Mouse (Mus musculus) heart, embryonic 10.5 days (tissue): ENCODE data around the gene Ppp1r9b. TPM values are rescaled to one million over a fixed set of nuclear protein-coding genes. Genes with fewer than 3 reads are reported as not detected.

ENCODE experiments used
- DNase-seq: peaks from one replicate; pipeline ENCODE4 v3.0.0-alpha.2; 2017; ENCODE audit warnings: low spot score
- H3K27ac ChIP-seq: fragments of 300-500 bp; sonication (generic); 2 replicates; pipeline ENCODE4 v1.5.1; 2016; ENCODE audit warnings: mild to moderate bottlenecking
- H3K27me3 ChIP-seq: fragments of 300-500 bp; sonication (generic); 2 replicates; pipeline ENCODE4 v1.6.1; 2016; ENCODE audit warnings: mild to moderate bottlenecking; ENCODE audit not compliant: poor library complexity, insufficient read depth, severe bottlenecking
- H3K36me3 ChIP-seq: fragments of 300-500 bp; sonication (generic); 2 replicates; pipeline ENCODE4 v1.6.1; 2016; ENCODE audit warnings: mild to moderate bottlenecking, moderate library complexity
- H3K4me1 ChIP-seq: fragments of 300-500 bp; sonication (generic); 2 replicates; pipeline ENCODE4 v1.6.1; 2016; ENCODE audit warnings: mild to moderate bottlenecking
- H3K4me3 ChIP-seq: fragments of 300-500 bp; sonication (generic); 2 replicates; pipeline ENCODE4 v1.5.1; 2016; ENCODE audit warnings: mild to moderate bottlenecking, moderate library complexity
- H3K9me3 ChIP-seq: fragments of 300-500 bp; sonication (generic); 2 replicates; pipeline ENCODE4 v1.6.1; 2016; ENCODE audit warnings: mild to moderate bottlenecking, moderate library complexity
- WGBS: fragments of 180-500 bp; shearing (Covaris S2); methylation state at CpG from one replicate; pipeline ENCODE4 v1.1.7; 2016; 5-methylcytosine and 5-hydroxymethylcytosine counted together
- polyA plus RNA-seq: library from polyadenylated mRNA; unstranded; fragments of >200 nt; fragmentation: Nextera tagmentation; extraction: Ambion mirVana; gene quantifications from 2 replicates; pipeline ENCODE4 v1.2.1, GENCODE M21; 2016

Ppp1r9b gene
- polyA plus RNA-seq, 1 experiment from 2014 or later = 12.5 TPM

DNA sequence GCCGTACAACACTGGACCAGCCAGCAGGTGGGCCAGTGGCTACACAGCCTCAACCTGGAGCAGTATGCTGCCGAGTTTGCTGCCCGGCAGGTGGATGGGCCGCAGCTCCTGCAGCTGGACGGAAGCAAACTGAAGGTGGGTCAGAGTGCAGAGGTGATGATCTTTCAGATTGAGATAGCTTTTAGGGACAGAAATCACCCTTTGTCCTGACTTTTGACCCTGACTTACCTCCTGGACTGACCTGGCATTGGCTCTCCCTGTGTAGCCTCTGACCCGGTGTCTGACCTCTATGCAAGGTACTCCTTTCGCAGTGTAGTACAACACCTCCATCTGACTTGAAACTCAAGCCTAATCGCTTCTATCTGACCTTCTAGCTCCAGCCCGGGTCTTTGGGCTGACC is 32.6 kb downstream of the Ppp1r9b start:
- Histone ChIP-seq H3K9me3 (no peaks in the 10 kb centered on the region), H3K27me3 (peaks cover 55% of the 10 kb centered on the region), H3K4me1 (peaks cover 21% of the 10 kb centered on the region), H3K4me3 (no peak overlapping the region), H3K36me3 (peaks cover 88% of the 10 kb centered on the region), H3K27ac (no peak overlapping the region)
- WGBS = 95% methylated on average over 9 of the region's 9 CpGs
- no peak for DNase-seq

DNA sequence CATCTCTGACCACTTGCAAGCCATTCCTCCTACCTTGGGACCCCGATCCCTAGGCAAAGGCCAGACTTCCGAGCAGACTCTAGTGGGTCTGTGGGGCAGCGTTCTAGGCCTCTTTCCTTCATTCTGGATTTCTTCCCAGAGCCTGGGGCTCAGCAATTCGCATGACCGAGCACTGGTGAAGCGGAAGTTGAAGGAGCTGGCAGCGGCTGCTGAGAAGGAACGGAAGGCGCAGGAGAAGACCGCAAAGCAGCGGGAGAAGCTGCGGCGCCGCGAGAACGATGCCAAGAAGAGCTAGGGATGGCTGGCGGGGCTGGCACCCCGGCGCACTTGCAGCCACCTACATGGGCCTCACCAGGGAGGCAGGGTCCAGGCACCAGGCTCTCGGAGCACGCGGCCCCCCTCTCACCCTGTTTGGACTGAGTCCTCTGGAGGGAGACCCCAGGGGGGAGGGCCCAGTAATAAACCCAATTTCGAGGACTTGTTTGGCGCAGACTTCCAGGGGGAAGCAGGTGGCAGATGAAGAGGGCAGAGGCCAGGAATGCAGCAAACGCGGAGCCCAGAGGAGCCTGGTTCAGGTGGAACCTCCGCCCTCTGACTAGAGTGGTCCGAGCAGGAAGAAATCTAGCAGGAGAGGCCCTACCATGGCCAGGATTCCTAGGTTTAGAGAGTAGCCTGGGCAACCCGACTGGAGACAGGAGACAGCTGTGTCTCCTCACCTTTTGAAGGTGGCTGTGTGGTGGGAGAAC is 33.8 kb downstream of the Ppp1r9b start:
- Histone ChIP-seq H3K27me3 (peaks cover 48% of the 10 kb centered on the region), H3K36me3 (peaks cover 86% of the 10 kb centered on the region), H3K9me3 (no peaks in the 10 kb centered on the region), H3K27ac (no peak overlapping the region), H3K4me1 (peaks cover 27% of the 10 kb centered on the region), H3K4me3 (no peak overlapping the region)
- DNase-seq = no peak
- WGBS = 73% methylated on average over 29 of the region's 29 CpGs

DNA sequence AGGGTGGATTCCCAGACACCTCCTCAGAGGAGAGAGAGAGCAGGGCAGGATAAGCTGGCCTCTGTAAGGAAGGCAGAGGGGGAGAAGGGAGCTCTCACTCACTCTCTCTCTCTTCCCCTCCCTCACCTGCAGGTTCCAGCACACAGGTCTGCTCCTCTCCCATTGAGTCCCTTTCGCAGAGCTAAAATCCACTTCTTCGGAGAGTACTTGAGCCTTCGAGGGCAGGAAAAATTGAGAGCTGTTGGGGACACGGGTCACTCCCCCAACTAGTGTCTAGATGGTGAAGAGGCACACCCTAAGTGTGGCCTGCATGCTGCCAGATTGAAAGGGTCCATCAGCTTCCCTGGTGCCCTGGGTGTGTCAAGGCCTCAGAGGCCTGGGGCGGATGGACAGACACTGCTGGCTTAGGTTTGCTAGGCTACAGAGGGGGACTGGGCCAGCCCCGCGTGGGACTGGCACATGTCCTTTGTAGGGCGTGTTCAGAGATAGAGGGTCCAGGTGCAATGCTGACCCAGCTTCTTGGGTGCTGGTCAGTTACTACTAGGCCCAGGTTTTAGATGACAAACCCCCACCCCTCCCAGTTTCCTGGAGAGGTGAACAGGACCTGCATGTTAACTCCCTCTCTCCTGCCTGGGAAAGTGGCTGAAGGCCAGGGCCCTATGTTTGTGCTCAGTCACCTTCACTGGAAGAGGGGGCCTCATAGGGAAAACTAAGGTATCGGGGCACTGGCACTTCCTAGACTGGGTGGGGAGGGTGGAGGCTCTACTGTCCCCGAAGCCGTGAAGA is 34.6 kb downstream of the Ppp1r9b start:
- DNase-seq = no peak
- WGBS = 86% methylated on average over 11 of the region's 11 CpGs
- Histone ChIP-seq H3K27ac (no peak overlapping the region), H3K27me3 (peaks cover 40% of the 10 kb centered on the region), H3K4me3 (no peak overlapping the region), H3K36me3 (peaks cover 82% of the 10 kb centered on the region), H3K4me1 (peaks cover 23% of the 10 kb centered on the region), H3K9me3 (no peaks in the 10 kb centered on the region)

DNA sequence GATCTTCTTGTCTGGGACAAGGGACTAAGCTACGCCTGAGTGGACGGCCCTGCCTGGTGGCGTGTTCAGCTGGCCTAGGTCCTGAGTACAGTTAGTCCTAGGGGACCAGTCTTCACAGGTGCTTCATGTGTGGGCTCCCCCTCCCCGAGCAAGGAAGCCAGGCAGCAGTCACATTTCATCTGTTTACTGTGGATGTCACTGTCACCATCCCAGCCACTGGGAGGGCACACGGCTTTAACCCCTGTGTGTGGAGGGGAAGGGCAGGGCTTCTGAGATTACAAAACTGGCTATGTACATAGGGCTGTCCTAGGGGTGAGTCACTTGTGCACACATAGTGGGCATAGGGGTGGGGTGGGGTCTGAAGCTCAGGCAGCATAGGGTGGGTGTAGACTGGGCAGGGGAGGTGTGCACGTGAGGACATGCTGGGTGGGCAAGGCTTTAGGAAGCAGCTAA is 35.3 kb downstream of the Ppp1r9b start:
- no peak overlapping the region for H3K4me3 ChIP-seq
- no peak for DNase-seq
- 79% methylated on average over 6 of the region's 6 CpGs for WGBS
- no peaks in the 10 kb centered on the region for H3K9me3 ChIP-seq
- peaks cover 23% of the 10 kb centered on the region for H3K4me1 ChIP-seq
- H3K27ac ChIP-seq = no peak overlapping the region
- peaks cover 34% of the 10 kb centered on the region for H3K27me3 ChIP-seq
- peaks cover 75% of the 10 kb centered on the region for H3K36me3 ChIP-seq

DNA sequence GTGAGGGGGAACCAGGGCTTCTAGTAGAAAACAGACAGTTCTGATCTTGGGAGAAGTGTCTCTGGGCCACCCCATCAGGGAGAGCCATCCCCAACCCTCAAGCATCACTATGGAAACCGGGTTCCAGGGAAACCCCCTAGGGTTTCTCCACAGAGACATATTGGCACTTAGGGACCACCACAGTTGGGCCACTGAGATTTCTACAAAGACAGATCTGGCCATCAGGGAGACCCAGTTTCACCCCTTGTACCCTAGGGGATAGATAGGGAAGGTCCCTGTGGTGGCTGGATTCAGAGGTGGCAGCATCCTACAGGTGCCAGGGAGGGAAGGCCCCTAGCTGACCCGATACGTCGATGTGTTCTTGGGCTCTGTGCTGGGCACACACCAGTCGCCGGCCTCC is 36.0 kb downstream of the Ppp1r9b start:
- H3K4me1 ChIP-seq = peaks cover 23% of the 10 kb centered on the region
- H3K27ac ChIP-seq = no peak overlapping the region
- no peak for DNase-seq
- H3K27me3 ChIP-seq = peaks cover 31% of the 10 kb centered on the region
- H3K36me3 ChIP-seq = peaks cover 72% of the 10 kb centered on the region
- no peak overlapping the region for H3K4me3 ChIP-seq
- 72% methylated on average over 6 of the region's 6 CpGs for WGBS
- H3K9me3 ChIP-seq = no peaks in the 10 kb centered on the region

DNA sequence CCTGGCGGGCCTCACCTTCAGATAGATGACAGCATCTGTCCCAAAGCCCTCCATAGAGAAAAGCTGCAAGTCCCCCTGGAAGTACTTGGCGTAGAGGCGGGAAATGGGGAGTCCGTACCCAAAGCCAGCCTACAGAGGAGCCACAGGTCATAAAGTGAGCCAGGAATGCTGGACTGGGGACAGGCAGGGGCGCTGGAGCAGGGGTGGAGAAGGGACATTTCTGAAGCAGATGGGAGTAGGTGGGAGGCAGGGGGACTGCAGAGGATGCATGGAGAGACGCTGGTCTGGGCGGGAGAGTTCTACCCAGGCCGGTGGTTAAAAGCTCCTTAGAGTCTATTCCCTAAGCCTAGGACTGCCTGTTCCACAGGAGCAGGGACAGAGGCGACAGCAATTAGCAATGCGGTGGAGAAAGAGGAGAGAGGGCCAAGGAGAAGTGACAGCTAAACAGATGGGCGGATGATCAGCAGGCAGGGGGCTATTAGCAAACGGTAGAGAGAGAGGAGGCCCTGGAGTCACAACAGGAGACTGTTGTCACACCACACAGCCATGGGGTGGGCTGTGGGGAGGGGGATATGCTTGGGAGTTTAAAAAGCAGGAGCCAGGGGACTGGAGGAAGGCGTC is 37.1 kb downstream of the Ppp1r9b start:
- WGBS = 27% methylated on average over 13 of the region's 13 CpGs
- H3K27me3 ChIP-seq = peaks cover 41% of the 10 kb centered on the region

DNA sequence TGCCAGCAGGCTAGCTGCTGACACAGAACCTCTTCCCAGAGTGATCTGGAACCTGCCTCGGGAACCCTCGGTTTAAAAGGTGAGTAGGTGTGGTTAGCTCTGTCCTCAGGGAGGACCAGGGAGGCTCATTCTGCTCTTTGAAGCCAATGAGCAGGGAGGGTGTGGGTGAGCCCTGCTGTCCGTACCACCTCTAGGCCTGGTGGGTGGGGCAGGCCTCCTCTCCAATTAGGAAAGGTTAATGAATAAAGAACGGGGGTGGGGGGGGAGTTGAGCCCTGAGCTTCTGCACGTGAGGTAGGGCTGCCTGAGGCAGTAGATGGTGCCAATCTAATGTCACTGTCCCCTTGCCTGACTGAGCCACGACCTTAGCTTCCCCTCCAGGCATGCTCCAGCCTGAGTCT is 42.1 kb downstream of the Ppp1r9b start:
- Histone ChIP-seq H3K27ac (peak overlapping the region; percentile 53), H3K36me3 (peaks cover 45% of the 10 kb centered on the region; the same call in 1 of the 2 replicates), H3K4me1 (peaks cover 33% of the 10 kb centered on the region), H3K27me3 (peaks cover 56% of the 10 kb centered on the region), H3K4me3 (no peak overlapping the region), H3K9me3 (no peaks in the 10 kb centered on the region)
- no peak for DNase-seq
- WGBS = 26% methylated on average over 6 of the region's 6 CpGs

More for the DNA sequence above, 37.1 kb downstream of the Ppp1r9b start:
- Histone ChIP-seq H3K27ac (no peak overlapping the region), H3K9me3 (no peaks in the 10 kb centered on the region), H3K4me3 (no peak overlapping the region), H3K4me1 (peaks cover 27% of the 10 kb centered on the region), H3K36me3 (peaks cover 65% of the 10 kb centered on the region)
- DNase-seq = no peak

DNA sequence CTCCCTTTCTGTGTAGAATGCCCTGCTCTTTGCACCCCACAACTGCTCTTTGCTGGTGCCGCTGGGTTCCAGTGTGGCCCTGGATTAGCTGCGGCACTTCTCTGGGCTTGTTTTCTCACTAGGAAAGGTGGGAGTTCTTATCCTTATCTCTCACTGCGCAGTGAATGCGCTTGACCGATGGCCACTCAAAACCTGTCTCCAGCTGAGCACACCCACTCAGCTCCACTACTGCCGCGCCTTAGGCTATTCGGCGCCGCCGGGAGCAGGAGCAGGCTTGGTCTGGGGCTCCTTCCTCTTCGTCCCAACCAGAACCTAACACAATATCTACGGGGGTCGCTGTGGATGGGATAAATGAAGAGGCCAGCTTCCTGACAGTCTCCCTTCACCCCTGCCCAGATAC is 42.8 kb downstream of the Ppp1r9b start:
- peaks cover 32% of the 10 kb centered on the region for H3K4me1 ChIP-seq
- 19% methylated on average over 14 of the region's 14 CpGs for WGBS
- peaks cover 43% of the 10 kb centered on the region; the same call in 1 of the 2 replicates for H3K36me3 ChIP-seq
- peak overlapping the region; percentile 25 for H3K4me3 ChIP-seq
- H3K9me3 ChIP-seq = no peaks in the 10 kb centered on the region
- H3K27ac ChIP-seq = peak overlapping the region; percentile 53
- H3K27me3 ChIP-seq = peaks cover 50% of the 10 kb centered on the region
- no peak for DNase-seq

DNA sequence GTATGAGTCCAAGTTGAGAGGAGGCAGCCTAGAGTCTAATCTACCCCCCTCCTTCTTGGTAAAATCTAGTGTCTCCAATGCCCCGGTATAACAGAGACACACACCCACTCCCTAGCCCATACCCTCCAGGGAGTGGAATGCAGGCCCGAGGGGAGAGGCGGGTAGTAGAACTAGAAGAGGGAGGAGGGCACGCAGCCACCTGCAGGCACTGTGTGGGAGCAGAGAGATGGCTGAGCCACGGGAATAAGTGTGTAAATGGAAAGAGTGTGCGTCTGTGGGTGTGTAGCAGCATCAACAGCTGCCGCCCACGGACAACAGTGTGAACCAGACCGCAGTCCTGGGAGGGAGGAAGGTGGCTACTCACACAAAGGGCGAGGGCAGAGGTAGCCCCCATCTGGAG is 44.1 kb downstream of the Ppp1r9b start:
- no peak overlapping the region for H3K4me3 ChIP-seq
- peaks cover 27% of the 10 kb centered on the region for H3K4me1 ChIP-seq
- H3K36me3 ChIP-seq = peaks cover 37% of the 10 kb centered on the region; the same call in 1 of the 2 replicates
- no peak for DNase-seq
- peaks cover 47% of the 10 kb centered on the region for H3K27me3 ChIP-seq
- no peak overlapping the region for H3K27ac ChIP-seq
- no peaks in the 10 kb centered on the region for H3K9me3 ChIP-seq
- 67% methylated on average over 10 of the region's 10 CpGs for WGBS

DNA sequence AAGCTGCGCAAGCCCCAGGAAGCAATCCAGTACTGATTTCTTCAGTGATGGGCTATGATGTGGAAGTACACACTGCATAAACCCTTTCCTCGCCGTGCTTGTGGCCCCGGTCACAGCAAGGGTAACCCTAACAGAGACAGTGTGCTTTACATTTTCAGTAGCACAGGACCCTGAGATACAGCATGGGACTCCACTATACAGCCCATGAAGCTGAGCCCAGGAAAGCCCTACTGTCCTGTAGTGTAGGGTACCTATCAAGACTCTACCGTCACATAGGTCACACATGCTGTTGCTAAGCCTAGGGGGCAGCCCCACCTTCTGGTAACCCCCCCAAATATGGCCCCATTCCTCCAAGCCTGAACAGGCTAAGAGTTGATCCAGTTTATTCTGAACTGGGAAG is 45.7 kb downstream of the Ppp1r9b start:
- H3K36me3 ChIP-seq = peaks cover 35% of the 10 kb centered on the region; the same call in 1 of the 2 replicates
- DNase-seq = no peak
- H3K27me3 ChIP-seq = peaks cover 47% of the 10 kb centered on the region
- no peak overlapping the region for H3K27ac ChIP-seq
- WGBS = 91% methylated on average over 5 of the region's 5 CpGs
- no peak overlapping the region for H3K4me3 ChIP-seq
- peaks cover 38% of the 10 kb centered on the region for H3K4me1 ChIP-seq
- no peaks in the 10 kb centered on the region for H3K9me3 ChIP-seq

DNA sequence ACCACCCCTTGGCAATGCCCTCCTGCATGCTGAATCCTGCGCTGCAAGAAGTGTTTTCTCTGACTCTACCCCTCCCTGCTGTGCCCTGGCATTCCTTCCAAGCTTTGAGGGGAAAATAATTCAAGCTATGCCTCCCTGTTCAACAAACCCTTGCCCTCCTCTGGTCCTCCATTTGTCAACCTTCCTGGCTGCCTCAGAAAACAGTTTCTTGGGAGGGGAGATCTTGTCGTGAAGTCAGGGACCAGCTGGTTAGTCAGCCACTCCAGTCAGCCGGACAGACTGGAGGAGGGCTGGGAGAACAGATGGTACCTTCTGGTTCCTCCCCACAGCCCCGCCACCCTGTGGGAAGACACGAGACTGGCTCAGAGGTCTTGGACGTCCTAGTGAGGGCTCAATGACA is 46.5 kb downstream of the Ppp1r9b start:
- Histone ChIP-seq H3K27ac (no peak overlapping the region), H3K4me3 (no peak overlapping the region), H3K4me1 (peaks cover 46% of the 10 kb centered on the region), H3K27me3 (peaks cover 39% of the 10 kb centered on the region), H3K9me3 (no peaks in the 10 kb centered on the region), H3K36me3 (peaks cover 28% of the 10 kb centered on the region; the same call in 1 of the 2 replicates)
- 55% methylated on average over 6 of the region's 6 CpGs for WGBS
- DNase-seq = no peak

DNA sequence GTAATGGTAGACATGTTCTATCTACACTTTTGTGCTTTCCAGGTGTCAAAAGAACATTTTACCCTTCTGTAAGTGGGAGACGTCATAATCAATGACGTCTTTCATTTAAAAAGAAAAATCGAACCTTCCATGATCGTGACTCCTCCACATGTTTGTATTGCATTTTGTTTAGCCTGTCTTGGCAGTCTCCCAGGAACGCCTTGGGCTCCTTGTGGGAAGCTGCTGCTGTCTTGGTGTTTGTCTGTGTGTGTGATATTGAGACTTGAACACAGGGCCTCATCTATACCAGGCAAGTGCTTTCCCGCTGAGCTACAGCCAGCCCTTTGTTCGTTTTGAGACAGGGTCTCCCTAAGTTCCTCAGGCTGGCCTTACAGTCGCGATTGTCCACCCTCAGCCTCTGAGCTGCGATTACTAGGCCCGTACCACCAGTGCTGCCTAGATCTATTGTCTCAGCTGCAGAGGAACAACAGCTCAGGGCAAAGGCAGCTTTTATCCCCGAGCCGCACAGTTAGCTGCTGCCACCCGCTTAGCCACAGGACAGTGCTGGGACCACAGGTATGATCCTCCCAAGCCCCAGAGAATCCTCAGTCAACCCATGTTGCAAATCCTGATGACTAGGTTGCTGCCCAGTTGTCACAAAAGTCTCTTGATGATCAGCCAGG is 47.5 kb downstream of the Ppp1r9b start:
- Histone ChIP-seq H3K4me3 (no peak overlapping the region), H3K4me1 (peaks cover 39% of the 10 kb centered on the region), H3K36me3 (peaks cover 28% of the 10 kb centered on the region; the same call in 1 of the 2 replicates), H3K27me3 (peaks cover 29% of the 10 kb centered on the region), H3K9me3 (no peaks in the 10 kb centered on the region), H3K27ac (no peak overlapping the region)
- WGBS = 82% methylated on average over 14 of the region's 14 CpGs
- no peak for DNase-seq
